Mouse (Mus musculus) limb, embryonic 15.5 days (tissue): ENCODE measurements around the gene Lrrfip1. TPM values are rescaled to one million over a fixed set of nuclear protein-coding genes. Genes with fewer than 3 reads are reported as not detected.

Experiments used
- ATAC-seq: fragments of 200-750 bp; cut with Nextera tagmentation; 2 replicates; pipeline ENCODE4 v1.8.0; 2017; ENCODE audit warnings: low read depth, moderate TSS enrichment; ENCODE audit not compliant: insufficient number of reproducible peaks, low FRiP score, low TSS enrichment
- H3K27ac ChIP-seq: fragments of 300-500 bp; sonication (generic); 2 replicates; pipeline ENCODE4 v1.5.1; 2015; ENCODE audit warnings: moderate library complexity, mild to moderate bottlenecking, inconsistent platforms
- H3K27me3 ChIP-seq: fragments of 300-500 bp; sonication (generic); 2 replicates; pipeline ENCODE4 v1.6.1; 2015; ENCODE audit warnings: inconsistent platforms
- H3K36me3 ChIP-seq: fragments of 300-500 bp; sonication (generic); 2 replicates; pipeline ENCODE4 v1.6.1; 2015; ENCODE audit warnings: inconsistent platforms
- H3K4me1 ChIP-seq: fragments of 300-500 bp; sonication (generic); 2 replicates; pipeline ENCODE4 v1.6.1; 2015; ENCODE audit warnings: inconsistent platforms
- H3K4me2 ChIP-seq: fragments of 300-500 bp; sonication (generic); 2 replicates; pipeline ENCODE4 v1.6.1; 2015; ENCODE audit warnings: mild to moderate bottlenecking, inconsistent platforms
- H3K4me3 ChIP-seq: fragments of 300-500 bp; sonication (generic); 2 replicates; pipeline ENCODE4 v1.5.1; 2015; ENCODE audit warnings: mild to moderate bottlenecking, inconsistent platforms
- H3K9ac ChIP-seq: fragments of 300-500 bp; sonication (generic); 2 replicates; pipeline ENCODE4 v1.6.1; 2015; ENCODE audit warnings: inconsistent platforms
- H3K9me3 ChIP-seq: fragments of 300-500 bp; sonication (generic); 2 replicates; pipeline ENCODE4 v1.6.1; 2016; ENCODE audit warnings: inconsistent platforms
- WGBS: fragments of 180-500 bp; shearing (Covaris S2); methylation state at CpG from one replicate; pipeline ENCODE4 v1.1.7; 2015; 5-methylcytosine and 5-hydroxymethylcytosine counted together
- polyA plus RNA-seq: library from polyadenylated mRNA; unstranded; fragments of >200 nt; fragmentation: Nextera tagmentation; extraction: Ambion mirVana; gene quantifications from 2 replicates; pipeline ENCODE4 v1.2.1, GENCODE M21; 2015

Gene Lrrfip1
- polyA plus RNA-seq, 1 experiment from 2014 or later: 56.8 TPM

- Histone ChIP-seq H3K9ac (no peak overlapping the region), H3K4me1 (peaks cover 29% of the 10 kb centered on the region), H3K9me3 (no peaks in the 10 kb centered on the region), H3K27ac (no peak overlapping the region), H3K4me2 (peak overlapping the region; percentile 20; the same call in 1 of the 2 replicates), H3K36me3 (no peaks in the 10 kb centered on the region), H3K4me3 (no peak overlapping the region), H3K27me3 (0 out of 2 replicates have a peak, but pooled peaks cover 4% of the 10 kb centered on the region)
- ATAC-seq: no peak
- 76% methylated on average over 10 of the region's 10 CpGs for WGBS
Observed at GRCm38 (mm10) chr1:90969881-90970390, 28.6 kb upstream of the Lrrfip1 start.

GRCm38 (mm10) chr1:90972911-90973573 is 25.5 kb upstream of the Lrrfip1 start:
- Histone ChIP-seq H3K9me3 (no peaks in the 10 kb centered on the region), H3K27me3 (0 out of 2 replicates have a peak, but pooled peaks cover 4% of the 10 kb centered on the region), H3K9ac (0 out of 2 replicates have a peak overlapping the region, but pooled peaks have one; percentile 20), H3K4me2 (no peak overlapping the region), H3K36me3 (no peaks in the 10 kb centered on the region), H3K4me3 (no peak overlapping the region), H3K27ac (no peak overlapping the region), H3K4me1 (peaks cover 28% of the 10 kb centered on the region)
- WGBS: 16% methylated on average over 9 of the region's 9 CpGs
- ATAC-seq: no peak

GRCm38 (mm10) chr1:90973574-90973911 is 25.0 kb upstream of the Lrrfip1 start:
- no peaks in the 10 kb centered on the region for H3K36me3 ChIP-seq
- no peak overlapping the region for H3K4me3 ChIP-seq
- H3K4me2 ChIP-seq: no peak overlapping the region
- H3K27me3 ChIP-seq: 0 out of 2 replicates have a peak, but pooled peaks cover 4% of the 10 kb centered on the region
- H3K9me3 ChIP-seq: no peaks in the 10 kb centered on the region
- H3K4me1 ChIP-seq: peaks cover 28% of the 10 kb centered on the region
- no peak for ATAC-seq
- 0 out of 2 replicates have a peak overlapping the region, but pooled peaks have one; percentile 20 for H3K9ac ChIP-seq
- no peak overlapping the region for H3K27ac ChIP-seq
- WGBS: 78% methylated on average over 2 of the region's 2 CpGs

GRCm38 (mm10) chr1:90974906-90975649 is 23.5 kb upstream of the Lrrfip1 start:
- H3K4me1 ChIP-seq: peaks cover 17% of the 10 kb centered on the region
- ATAC-seq: 0 out of 2 replicates have a peak, but pooled peaks have one; percentile 71
- H3K4me3 ChIP-seq: no peak overlapping the region
- H3K9ac ChIP-seq: no peak overlapping the region
- no peak overlapping the region for H3K4me2 ChIP-seq
- H3K9me3 ChIP-seq: no peaks in the 10 kb centered on the region
- H3K27ac ChIP-seq: no peak overlapping the region
- no peaks in the 10 kb centered on the region for H3K36me3 ChIP-seq
- H3K27me3 ChIP-seq: 0 out of 2 replicates have a peak, but pooled peaks cover 4% of the 10 kb centered on the region
- WGBS: 46% methylated on average over 12 of the region's 12 CpGs

GRCm38 (mm10) chr1:90975960-90976359 is 22.6 kb upstream of the Lrrfip1 start:
- no peak overlapping the region for H3K4me2 ChIP-seq
- no peaks in the 10 kb centered on the region for H3K9me3 ChIP-seq
- 85% methylated on average over 4 of the region's 4 CpGs for WGBS

GRCm38 (mm10) chr1:90980638-90981330 is 17.8 kb upstream of the Lrrfip1 start:
- no peak overlapping the region for H3K27ac ChIP-seq
- H3K9me3 ChIP-seq: no peaks in the 10 kb centered on the region
- no peak overlapping the region for H3K4me2 ChIP-seq
- H3K36me3 ChIP-seq: no peaks in the 10 kb centered on the region
- 58% methylated on average over 10 of the region's 10 CpGs for WGBS
- H3K4me3 ChIP-seq: no peak overlapping the region
- H3K27me3 ChIP-seq: no peaks in the 10 kb centered on the region
- no peaks in the 10 kb centered on the region for H3K4me1 ChIP-seq
- ATAC-seq: no peak
- no peak overlapping the region for H3K9ac ChIP-seq

More at GRCm38 (mm10) chr1:90975960-90976359, 22.6 kb upstream of the Lrrfip1 start:
- ATAC-seq: no peak
- Histone ChIP-seq H3K4me3 (no peak overlapping the region), H3K27me3 (0 out of 2 replicates have a peak, but pooled peaks cover 4% of the 10 kb centered on the region), H3K27ac (no peak overlapping the region), H3K36me3 (no peaks in the 10 kb centered on the region), H3K9ac (no peak overlapping the region), H3K4me1 (peaks cover 17% of the 10 kb centered on the region)

GRCm38 (mm10) chr1:90981346-90981745 is 17.2 kb upstream of the Lrrfip1 start:
- H3K4me3 ChIP-seq: no peak overlapping the region
- no peak overlapping the region for H3K9ac ChIP-seq
- H3K27ac ChIP-seq: no peak overlapping the region
- no peaks in the 10 kb centered on the region for H3K9me3 ChIP-seq
- no peaks in the 10 kb centered on the region for H3K36me3 ChIP-seq
- H3K4me2 ChIP-seq: no peak overlapping the region
- no peaks in the 10 kb centered on the region for H3K4me1 ChIP-seq
- H3K27me3 ChIP-seq: no peaks in the 10 kb centered on the region
- no peak for ATAC-seq
- 60% methylated on average over 3 of the region's 3 CpGs for WGBS

- no peak overlapping the region for H3K27ac ChIP-seq
- peaks cover 23% of the 10 kb centered on the region for H3K4me1 ChIP-seq
- H3K9ac ChIP-seq: no peak overlapping the region
- no peak for ATAC-seq
- no peak overlapping the region for H3K4me3 ChIP-seq
- no peaks in the 10 kb centered on the region for H3K36me3 ChIP-seq
- no peak overlapping the region for H3K4me2 ChIP-seq
- no peaks in the 10 kb centered on the region; the same call in 1 of the 2 replicates for H3K27me3 ChIP-seq
- no peaks in the 10 kb centered on the region for H3K9me3 ChIP-seq
- 89% methylated on average over 1 of the region's 1 CpGs for WGBS
Observed at GRCm38 (mm10) chr1:90995916-90996315, 2.6 kb upstream of the Lrrfip1 start.

GRCm38 (mm10) chr1:90997136-90997535 is 1.4 kb upstream of the Lrrfip1 start:
- Histone ChIP-seq H3K4me1 (peaks cover 23% of the 10 kb centered on the region), H3K9me3 (no peaks in the 10 kb centered on the region), H3K27me3 (no peaks in the 10 kb centered on the region; the same call in 1 of the 2 replicates), H3K4me2 (no peak overlapping the region), H3K9ac (no peak overlapping the region), H3K27ac (no peak overlapping the region), H3K36me3 (no peaks in the 10 kb centered on the region), H3K4me3 (no peak overlapping the region)
- ATAC-seq: no peak
- 57% methylated on average over 4 of the region's 4 CpGs for WGBS

GRCm38 (mm10) chr1:90997641-90998040 is 896 bp upstream of the Lrrfip1 start:
- Histone ChIP-seq H3K27ac (no peak overlapping the region), H3K9me3 (no peaks in the 10 kb centered on the region), H3K4me3 (peak overlapping the region; percentile 62), H3K36me3 (no peaks in the 10 kb centered on the region), H3K27me3 (no peaks in the 10 kb centered on the region; the same call in 1 of the 2 replicates), H3K4me2 (peak overlapping the region; percentile 95; the same call in 1 of the 2 replicates), H3K4me1 (peaks cover 23% of the 10 kb centered on the region), H3K9ac (no peak overlapping the region)
- 79% methylated on average over 5 of the region's 5 CpGs for WGBS
- no peak for ATAC-seq

- peak overlapping the region; percentile 62 for H3K4me3 ChIP-seq
- no peaks in the 10 kb centered on the region; the same call in 1 of the 2 replicates for H3K27me3 ChIP-seq
- no peaks in the 10 kb centered on the region for H3K9me3 ChIP-seq
- H3K36me3 ChIP-seq: no peaks in the 10 kb centered on the region
- H3K9ac ChIP-seq: peak overlapping the region; percentile 78
- peak overlapping the region; percentile 95 for H3K4me2 ChIP-seq
- WGBS: under 1% methylated on average over 38 of the region's 41 CpGs
- peaks cover 23% of the 10 kb centered on the region for H3K4me1 ChIP-seq
- no peak for ATAC-seq
- H3K27ac ChIP-seq: no peak overlapping the region
Observed at GRCm38 (mm10) chr1:90998891-90999611, 514 bp downstream of the Lrrfip1 start.
